Mouse (Mus musculus): ENCODE results near the gene Ccdc191. TPM values are rescaled to one million over a fixed set of nuclear protein-coding genes. Genes with fewer than 3 reads are reported as not detected.

Ccdc191 gene
- polyA plus RNA-seq, 1 experiment from 2014 or later: 13.8 TPM

- ATAC-seq: no peak
- 92% methylated on average over 3 of the region's 3 CpGs for WGBS
- H3K4me2 ChIP-seq (replicated peaks): no peak overlapping the region
These were observed 80.8 kb downstream of the Ccdc191 start for GRCm38 (mm10) chr16:43970426-43970825.

GRCm38 (mm10) chr16:43971189-43971588 lies 81.6 kb downstream of the Ccdc191 start:
- H3K9ac ChIP-seq (replicated peaks): no peak overlapping the region
- H3K4me1 ChIP-seq (replicated peaks): peaks cover 4% of the 10 kb centered on the region; the same call in 1 of the 2 replicates
- H3K27ac ChIP-seq: no peak overlapping the region
- ATAC-seq: no peak
- 94% methylated on average over 11 of the region's 11 CpGs for WGBS
- no peaks in the 10 kb centered on the region for H3K27me3 ChIP-seq
- H3K4me2 ChIP-seq (replicated peaks): no peak overlapping the region
- H3K36me3 ChIP-seq: no peaks in the 10 kb centered on the region
- no peak overlapping the region for H3K4me3 ChIP-seq (replicated peaks)
- no peaks in the 10 kb centered on the region for H3K9me3 ChIP-seq

More at GRCm38 (mm10) chr16:43970426-43970825, 80.8 kb downstream of the Ccdc191 start:
- peaks cover 6% of the 10 kb centered on the region; the same call in 1 of the 2 replicates for H3K4me1 ChIP-seq (replicated peaks)
- H3K4me3 ChIP-seq (replicated peaks): no peak overlapping the region
- H3K9me3 ChIP-seq: no peaks in the 10 kb centered on the region
- no peaks in the 10 kb centered on the region for H3K36me3 ChIP-seq
- no peaks in the 10 kb centered on the region for H3K27me3 ChIP-seq
- no peak overlapping the region for H3K9ac ChIP-seq (replicated peaks)
- H3K27ac ChIP-seq: no peak overlapping the region

- Histone ChIP-seq H3K4me3 (replicated peaks) (no peak overlapping the region), H3K4me1 (replicated peaks) (no peaks in the 10 kb centered on the region), H3K27ac (no peak overlapping the region), H3K27me3 (0 out of 2 replicates have a peak, but pooled peaks cover 3% of the 10 kb centered on the region), H3K36me3 (no peaks in the 10 kb centered on the region), H3K4me2 (replicated peaks) (no peak overlapping the region), H3K9me3 (no peaks in the 10 kb centered on the region), H3K9ac (replicated peaks) (no peak overlapping the region)
- no peak for ATAC-seq
- WGBS: 92% methylated on average over 9 of the region's 9 CpGs
These were observed 82.1 kb downstream of the Ccdc191 start for GRCm38 (mm10) chr16:43971741-43972140.

- Histone ChIP-seq H3K9me3 (no peaks in the 10 kb centered on the region), H3K4me2 (replicated peaks) (no peak overlapping the region), H3K4me3 (replicated peaks) (no peak overlapping the region), H3K27me3 (peaks cover 4% of the 10 kb centered on the region; the same call in 1 of the 2 replicates), H3K36me3 (no peaks in the 10 kb centered on the region), H3K4me1 (replicated peaks) (no peaks in the 10 kb centered on the region), H3K27ac (no peak overlapping the region), H3K9ac (replicated peaks) (no peak overlapping the region)
- no peak for ATAC-seq
- 88% methylated on average over 2 of the region's 2 CpGs for WGBS
These were observed 82.8 kb downstream of the Ccdc191 start for GRCm38 (mm10) chr16:43972391-43972790.

DNA sequence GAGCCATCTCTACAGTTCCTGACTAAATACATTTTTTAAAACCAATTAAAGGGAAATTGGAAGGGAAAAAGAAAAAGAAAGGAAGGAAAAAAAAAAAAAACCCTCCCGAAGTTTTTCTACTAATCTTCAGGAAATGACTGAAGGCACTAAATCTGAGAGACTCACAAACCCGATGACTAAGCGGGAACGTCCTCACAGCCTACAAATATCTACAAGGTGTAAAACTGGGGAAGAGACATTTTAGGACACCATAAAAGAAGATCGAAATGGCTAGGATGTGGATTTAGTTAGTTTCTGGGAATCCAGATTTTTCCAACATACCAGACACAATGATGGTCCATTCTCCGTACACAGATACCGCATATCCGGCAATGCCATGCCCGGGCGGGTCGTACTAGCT lies 83.5 kb downstream of the Ccdc191 start:
- Histone ChIP-seq H3K9me3 (no peaks in the 10 kb centered on the region), H3K36me3 (no peaks in the 10 kb centered on the region), H3K4me1 (replicated peaks) (no peaks in the 10 kb centered on the region), H3K4me2 (replicated peaks) (no peak overlapping the region), H3K27me3 (peaks cover 11% of the 10 kb centered on the region), H3K9ac (replicated peaks) (no peak overlapping the region), H3K4me3 (replicated peaks) (no peak overlapping the region), H3K27ac (no peak overlapping the region)
- WGBS: 93% methylated on average over 11 of the region's 11 CpGs
- no peak for ATAC-seq

DNA sequence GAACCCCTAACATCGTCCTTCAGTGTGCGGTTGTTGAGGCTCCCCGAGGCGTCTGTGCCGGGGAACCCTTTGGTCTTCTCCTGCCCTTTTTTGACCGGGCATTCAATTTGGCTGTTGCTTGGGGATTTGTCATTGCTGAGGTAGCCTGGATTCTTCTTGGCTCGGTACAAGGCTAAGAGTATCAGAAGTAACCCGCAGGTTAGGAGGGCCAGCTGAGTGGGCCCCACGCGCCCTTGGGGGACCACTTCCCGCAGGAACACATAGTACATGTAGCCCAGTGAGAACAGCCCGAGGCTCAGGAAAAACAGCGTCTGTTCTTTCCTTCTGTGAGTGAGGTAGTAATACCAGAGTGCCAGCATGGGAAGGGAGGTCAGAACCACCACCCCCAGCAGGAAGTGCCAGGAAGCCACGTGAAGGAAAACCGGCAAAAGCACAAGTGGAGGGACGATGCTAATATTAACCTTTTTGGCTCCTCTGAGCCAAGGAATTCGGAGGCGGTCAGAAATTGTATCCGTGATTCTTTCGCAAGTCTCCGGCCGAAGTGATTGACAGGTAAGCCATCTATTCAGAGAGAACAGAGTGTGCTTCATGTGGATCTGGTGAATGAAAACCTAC lies 84.1 kb downstream of the Ccdc191 start:
- Histone ChIP-seq H3K27me3 (peaks cover 13% of the 10 kb centered on the region), H3K27ac (no peak overlapping the region), H3K9me3 (no peaks in the 10 kb centered on the region), H3K4me3 (replicated peaks) (no peak overlapping the region), H3K4me2 (replicated peaks) (no peak overlapping the region), H3K36me3 (no peaks in the 10 kb centered on the region), H3K9ac (replicated peaks) (no peak overlapping the region), H3K4me1 (replicated peaks) (no peaks in the 10 kb centered on the region)
- 85% methylated on average over 22 of the region's 22 CpGs for WGBS
- no peak for ATAC-seq

DNA sequence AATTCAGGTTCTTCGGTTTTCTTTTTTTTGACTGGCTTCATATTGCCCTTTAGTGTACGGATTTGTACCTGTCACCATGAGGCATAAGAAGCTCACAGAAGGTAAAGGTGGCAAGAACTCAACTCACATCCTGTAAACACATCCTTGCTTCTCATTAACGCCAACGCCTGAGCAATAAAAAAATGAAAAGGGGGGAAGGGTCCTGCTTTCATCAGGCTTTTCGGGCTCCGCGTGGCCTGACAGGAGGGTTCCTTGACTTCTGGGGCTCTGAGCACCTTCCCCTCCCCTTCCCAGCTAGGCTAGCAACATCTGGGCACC lies 89.4 kb downstream of the Ccdc191 start:
- Histone ChIP-seq H3K4me2 (replicated peaks) (peak overlapping the region; percentile 100), H3K36me3 (no peaks in the 10 kb centered on the region), H3K27me3 (peaks cover 28% of the 10 kb centered on the region), H3K9me3 (no peaks in the 10 kb centered on the region), H3K4me1 (replicated peaks) (peaks cover 6% of the 10 kb centered on the region), H3K9ac (replicated peaks) (peak overlapping the region; percentile 69), H3K27ac (no peak overlapping the region), H3K4me3 (replicated peaks) (peak overlapping the region; percentile 72)
- 14% methylated on average over 7 of the region's 7 CpGs for WGBS
- no peak for ATAC-seq

GRCm38 (mm10) chr16:43979328-43980109 lies 89.9 kb downstream of the Ccdc191 start, which contains the start of gene Zdhhc23:
Zdhhc23 (minus strand) TSS chr16:43979791.
- H3K4me2 ChIP-seq (replicated peaks): peak within 1 kb of the TSS; percentile 100
- peaks cover 28% of the 10 kb centered on the region for H3K27me3 ChIP-seq
- H3K9ac ChIP-seq (replicated peaks): peak within 1 kb of the TSS; percentile 69
- H3K9me3 ChIP-seq: no peaks in the 10 kb centered on the region
- peak; percentile 91 for ATAC-seq
- no peaks in the 10 kb centered on the region for H3K36me3 ChIP-seq
- WGBS: under 1% methylated on average over 86 of the region's 103 CpGs
- peak within 1 kb of the TSS; percentile 72 for H3K4me3 ChIP-seq (replicated peaks)
- H3K27ac ChIP-seq: no peak within 1 kb of the TSS
- H3K4me1 ChIP-seq (replicated peaks): peaks cover 6% of the 10 kb centered on the region

DNA sequence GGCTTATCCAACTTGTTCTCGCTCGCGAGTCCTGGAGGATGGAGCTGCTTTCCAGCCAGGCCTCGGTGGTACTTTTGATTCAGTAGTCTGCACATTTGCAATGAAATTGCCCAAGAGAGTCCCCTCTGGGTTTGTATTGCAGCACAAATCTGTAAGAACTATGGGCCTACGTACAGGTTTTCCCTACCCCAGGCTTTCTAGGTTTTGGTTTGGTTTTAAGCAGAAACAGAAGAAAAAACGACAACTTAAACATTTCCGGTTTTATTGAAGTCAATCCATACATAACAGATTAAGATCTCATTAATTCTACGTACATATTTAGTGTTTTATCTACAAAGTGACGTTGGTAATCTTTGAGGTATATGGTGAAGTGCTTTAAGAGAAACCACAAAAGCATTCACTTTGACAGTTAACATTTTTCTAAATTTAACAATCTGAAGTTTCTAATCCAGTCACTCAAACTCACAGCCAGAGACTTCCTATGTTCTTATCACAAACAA lies 90.6 kb downstream of the Ccdc191 start:
- Histone ChIP-seq H3K27ac (no peak overlapping the region), H3K27me3 (peaks cover 28% of the 10 kb centered on the region), H3K4me3 (replicated peaks) (peak overlapping the region; percentile 72), H3K4me1 (replicated peaks) (peaks cover 6% of the 10 kb centered on the region), H3K36me3 (no peaks in the 10 kb centered on the region), H3K9ac (replicated peaks) (peak overlapping the region; percentile 69), H3K4me2 (replicated peaks) (peak overlapping the region; percentile 100), H3K9me3 (no peaks in the 10 kb centered on the region)
- WGBS: 28% methylated on average over 9 of the region's 9 CpGs
- ATAC-seq: no peak

GRCm38 (mm10) chr16:43986299-43986698 lies 96.7 kb downstream of the Ccdc191 start:
- Histone ChIP-seq H3K4me1 (replicated peaks) (0 out of 2 replicates have a peak, but pooled peaks cover 3% of the 10 kb centered on the region), H3K27ac (no peak overlapping the region), H3K9ac (replicated peaks) (no peak overlapping the region), H3K36me3 (no peaks in the 10 kb centered on the region), H3K9me3 (no peaks in the 10 kb centered on the region), H3K4me2 (replicated peaks) (no peak overlapping the region), H3K4me3 (replicated peaks) (no peak overlapping the region), H3K27me3 (no peaks in the 10 kb centered on the region)
- no peak for ATAC-seq
- 89% methylated on average over 4 of the region's 4 CpGs for WGBS

DNA sequence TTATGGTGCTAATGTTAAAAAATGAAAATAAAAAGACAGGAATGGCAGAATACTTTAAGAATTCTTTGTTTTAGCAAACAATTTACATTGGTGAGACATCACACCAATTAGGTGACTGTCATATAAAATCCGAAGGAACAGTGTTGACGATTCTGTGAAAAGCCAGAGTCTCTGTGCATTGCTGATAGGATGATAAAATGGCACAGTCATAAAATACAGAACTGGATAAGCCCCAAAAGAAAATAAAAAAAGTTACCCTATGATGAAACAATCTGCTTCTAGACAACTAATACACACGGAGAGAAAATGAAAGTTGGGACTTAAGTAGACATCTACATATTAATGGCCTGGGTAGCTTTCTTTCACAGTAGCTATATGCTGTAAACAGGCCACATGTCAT lies 105.0 kb downstream of the Ccdc191 start:
- Histone ChIP-seq H3K36me3 (no peaks in the 10 kb centered on the region), H3K4me3 (replicated peaks) (no peak overlapping the region), H3K4me2 (replicated peaks) (no peak overlapping the region), H3K27ac (no peak overlapping the region), H3K4me1 (replicated peaks) (no peaks in the 10 kb centered on the region), H3K9me3 (no peaks in the 10 kb centered on the region), H3K9ac (replicated peaks) (no peak overlapping the region), H3K27me3 (no peaks in the 10 kb centered on the region)
- ATAC-seq: no peak
- 87% methylated on average over 3 of the region's 3 CpGs for WGBS

DNA sequence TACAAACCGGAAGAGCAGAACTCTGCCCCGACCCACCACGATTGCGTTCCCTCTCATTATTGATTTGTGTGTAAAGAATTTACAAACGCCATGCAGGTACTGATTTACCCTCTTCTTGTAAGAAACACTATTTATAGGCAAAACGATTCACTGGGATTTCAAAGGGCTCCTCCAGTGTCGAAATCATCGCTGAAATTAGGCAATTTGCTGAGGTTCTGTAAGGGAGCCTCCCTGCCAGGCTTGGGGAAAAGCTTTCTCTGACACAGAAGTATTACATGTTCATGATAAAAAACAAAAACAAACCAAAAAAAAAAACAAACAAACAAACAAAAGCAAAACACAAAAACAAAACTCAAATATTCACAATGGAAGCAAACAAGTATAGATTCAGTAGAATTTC lies 109.5 kb downstream of the Ccdc191 start:
- Histone ChIP-seq H3K9me3 (no peaks in the 10 kb centered on the region), H3K4me1 (replicated peaks) (no peaks in the 10 kb centered on the region), H3K27me3 (no peaks in the 10 kb centered on the region), H3K4me3 (replicated peaks) (no peak overlapping the region), H3K27ac (no peak overlapping the region), H3K4me2 (replicated peaks) (no peak overlapping the region), H3K36me3 (no peaks in the 10 kb centered on the region), H3K9ac (replicated peaks) (no peak overlapping the region)
- 85% methylated on average over 8 of the region's 8 CpGs for WGBS
- ATAC-seq: no peak

All from midbrain, embryonic 13.5 days (tissue).